ENCODE assay signal across 1 mouse cellular context in genomic region chr6:71723555-71723954, GRCm38 (mm10).
TF ChIP-seq lines count a peak whose summit lies in the region.

No protein-coding gene starts in this region.

TF ChIP-seq in CH12.LX, 34 proteins besides CTCF, POLR2A, EP300 and RAD21 (continued from another document):
- TF ChIP-seq JUN (IDR thresholded peaks at IDR 0.05; ENCODE audit: insufficient read depth, low read depth, low read length) = no peak
- TF ChIP-seq UBTF (IDR thresholded peaks at IDR 0.05; ENCODE audit: low read depth, low read length) = 0 out of 2 replicates have a peak, but pooled peaks have one; percentile 39
